Mouse (Mus musculus) embryonic facial prominence, embryonic 15.5 days (tissue): ENCODE results near the gene Kdelc1. TPM values are rescaled to one million over a fixed set of nuclear protein-coding genes. Genes with fewer than 3 reads are reported as not detected.

Experiments
- ATAC-seq: fragments of 200-750 bp; cut with Nextera tagmentation; 2 replicates; pipeline ENCODE4 v1.8.0; 2017; ENCODE audit warnings: low read depth, moderate TSS enrichment; ENCODE audit not compliant: insufficient number of reproducible peaks, low FRiP score, low TSS enrichment
- H3K27ac ChIP-seq: fragments of 300-500 bp; sonication (generic); replicated peaks from 2 replicates; pipeline ENCODE4 v1.5.1; 2015; ENCODE audit warnings: mild to moderate bottlenecking, inconsistent platforms
- H3K27me3 ChIP-seq: fragments of 300-500 bp; sonication (generic); 2 replicates; pipeline ENCODE4 v1.6.1; 2015; ENCODE audit warnings: inconsistent platforms
- H3K36me3 ChIP-seq: fragments of 300-500 bp; sonication (generic); 2 replicates; pipeline ENCODE4 v1.6.1; 2015; ENCODE audit warnings: mild to moderate bottlenecking, inconsistent platforms
- H3K4me1 ChIP-seq: fragments of 300-500 bp; sonication (generic); 2 replicates; pipeline ENCODE4 v1.6.1; 2015; ENCODE audit warnings: inconsistent platforms
- H3K4me2 ChIP-seq: fragments of 300-500 bp; sonication (generic); replicated peaks from 2 replicates; pipeline ENCODE4 v1.6.1; 2015; ENCODE audit warnings: mild to moderate bottlenecking, inconsistent platforms
- H3K4me3 ChIP-seq: fragments of 300-500 bp; sonication (generic); replicated peaks from 2 replicates; pipeline ENCODE4 v1.5.1; 2015; ENCODE audit warnings: mild to moderate bottlenecking, inconsistent platforms
- H3K9ac ChIP-seq: fragments of 300-500 bp; sonication (generic); 2 replicates; pipeline ENCODE4 v1.6.1; 2015; ENCODE audit warnings: inconsistent platforms
- H3K9me3 ChIP-seq: fragments of 300-500 bp; sonication (generic); replicated peaks from 2 replicates; pipeline ENCODE4 v1.6.1; 2016; ENCODE audit warnings: inconsistent platforms
- WGBS: fragments of 180-500 bp; shearing (Covaris S2); methylation state at CpG from one replicate; pipeline ENCODE4 v1.1.7; 2015; 5-methylcytosine and 5-hydroxymethylcytosine counted together
- polyA plus RNA-seq: library from polyadenylated mRNA; unstranded; fragments of >200 nt; fragmentation: Nextera tagmentation; extraction: Ambion mirVana; gene quantifications from 2 replicates; pipeline ENCODE4 v1.2.1, GENCODE M21; 2015

Gene Kdelc1
- polyA plus RNA-seq, 1 experiment from 2014 or later = 62.4 TPM

- ATAC-seq = no peak
- H3K36me3 ChIP-seq = no peaks in the 10 kb centered on the region
- 86% methylated on average over 2 of the region's 2 CpGs for WGBS
- H3K9ac ChIP-seq = no peak within 1 kb of the TSS
- no peaks in the 10 kb centered on the region for H3K9me3 ChIP-seq
- no peak within 1 kb of the TSS for H3K4me2 ChIP-seq
- H3K27ac ChIP-seq = no peak within 1 kb of the TSS
- H3K4me3 ChIP-seq = no peak within 1 kb of the TSS
- no peaks in the 10 kb centered on the region for H3K4me1 ChIP-seq
- no peaks in the 10 kb centered on the region for H3K27me3 ChIP-seq
Observed at GRCm38 (mm10) chr1:44061836-44062235, 56.8 kb downstream of the Kdelc1 start, which contains the start of gene Gm8251. TSS of gene Gm8251 (minus strand) at chr1:44061936.

- Histone ChIP-seq H3K4me1 (no peaks in the 10 kb centered on the region), H3K27ac (no peak overlapping the region), H3K36me3 (no peaks in the 10 kb centered on the region), H3K9me3 (no peaks in the 10 kb centered on the region), H3K27me3 (no peaks in the 10 kb centered on the region), H3K4me3 (no peak overlapping the region), H3K9ac (no peak overlapping the region), H3K4me2 (no peak overlapping the region)
- WGBS = 60% methylated on average over 3 of the region's 3 CpGs
- ATAC-seq = no peak
Observed at GRCm38 (mm10) chr1:44057805-44058204, 60.8 kb downstream of the Kdelc1 start.

Other genes starting within 250 kb of the Kdelc1 start
- gene Tpp2, start 185.2 kb downstream of the Kdelc1 start, polyA plus RNA-seq = 52.1 and 56.5 TPM in 2 replicates
- gene Mettl21c, start 98.8 kb downstream of the Kdelc1 start, polyA plus RNA-seq = 0.49 and 0.68 TPM in 2 replicates
- gene Gm8251, start 56.9 kb downstream of the Kdelc1 start, polyA plus RNA-seq = 0.04 and 0.05 TPM in 2 replicates
- gene Tex30, start 16.4 kb downstream of the Kdelc1 start, polyA plus RNA-seq = 59.3 and 66.1 TPM in 2 replicates
- gene Bivm, start 149 bp upstream of the Kdelc1 start, polyA plus RNA-seq = 17.2 and 18.0 TPM in 2 replicates
- gene Ercc5, start 28.9 kb upstream of the Kdelc1 start, polyA plus RNA-seq = 23.5 and 25.5 TPM in 2 replicates
- gene Mettl21e, start 100.2 kb upstream of the Kdelc1 start, polyA plus RNA-seq = 0.25 and 0.33 TPM in 2 replicates